Mouse (Mus musculus): ENCODE results near the gene Ebf3. TPM values are rescaled to one million over a fixed set of nuclear protein-coding genes. Genes with fewer than 3 reads are reported as not detected.

Ebf3 gene
- polyA plus RNA-seq (2012; rRNA removed), result 1.1 and 1.2 TPM in 2 replicates

GRCm38 (mm10) chr7:137313904-137314691, at the start of gene Ebf3:
Ebf3 (minus strand) TSS chr7:137314445.
- peak; percentile 75 for DNase-seq (ENCODE audit: low spot score)

GRCm38 (mm10) chr7:137346860-137347259, 32.6 kb upstream of the Ebf3 start:
- DNase-seq (ENCODE audit: low spot score), result no peak

GRCm38 (mm10) chr7:137346068-137346467, 31.8 kb upstream of the Ebf3 start:
- DNase-seq (ENCODE audit: low spot score), result no peak

- no peak for DNase-seq (ENCODE audit: low spot score)
Observed at GRCm38 (mm10) chr7:137333951-137334350, 19.7 kb upstream of the Ebf3 start.

GRCm38 (mm10) chr7:137322926-137323325, 8.7 kb upstream of the Ebf3 start:
- DNase-seq (ENCODE audit: low spot score), result no peak

- DNase-seq (ENCODE audit: low spot score), result no peak
Observed at GRCm38 (mm10) chr7:137321961-137322784, 7.9 kb upstream of the Ebf3 start.

- DNase-seq (ENCODE audit: low spot score), result peak; percentile 50
Observed at GRCm38 (mm10) chr7:137321141-137321813, 7.0 kb upstream of the Ebf3 start.

GRCm38 (mm10) chr7:137320320-137320719, 6.1 kb upstream of the Ebf3 start:
- DNase-seq (ENCODE audit: low spot score), result no peak

- DNase-seq (ENCODE audit: low spot score), result no peak
Observed at GRCm38 (mm10) chr7:137318924-137319885, 5.0 kb upstream of the Ebf3 start.

GRCm38 (mm10) chr7:137318383-137318775, 4.1 kb upstream of the Ebf3 start:
- no peak for DNase-seq (ENCODE audit: low spot score)

GRCm38 (mm10) chr7:137317659-137318382, 3.6 kb upstream of the Ebf3 start:
- DNase-seq (ENCODE audit: low spot score), result no peak

- no peak for DNase-seq (ENCODE audit: low spot score)
Observed at GRCm38 (mm10) chr7:137316926-137317658, 2.8 kb upstream of the Ebf3 start.

- no peak for DNase-seq (ENCODE audit: low spot score)
Observed at GRCm38 (mm10) chr7:137316181-137316925, 2.1 kb upstream of the Ebf3 start.

GRCm38 (mm10) chr7:137315544-137315940, 1.3 kb upstream of the Ebf3 start:
- no peak for DNase-seq (ENCODE audit: low spot score)

GRCm38 (mm10) chr7:137314710-137315543, 682 bp upstream of the Ebf3 start:
- DNase-seq (ENCODE audit: low spot score), result no peak

- no peak for DNase-seq (ENCODE audit: low spot score)
Observed at GRCm38 (mm10) chr7:137313183-137313903, 902 bp downstream of the Ebf3 start.

GRCm38 (mm10) chr7:137312933-137313182, 1.4 kb downstream of the Ebf3 start:
- no peak for DNase-seq (ENCODE audit: low spot score)
